Mouse (Mus musculus): ENCODE data around the gene Cd244a. TPM values are rescaled to one million over a fixed set of nuclear protein-coding genes. Genes with fewer than 3 reads are reported as not detected.

The Cd244a gene
- polyA plus RNA-seq, 1 experiment from 2014 or later, result not detected

DNA sequence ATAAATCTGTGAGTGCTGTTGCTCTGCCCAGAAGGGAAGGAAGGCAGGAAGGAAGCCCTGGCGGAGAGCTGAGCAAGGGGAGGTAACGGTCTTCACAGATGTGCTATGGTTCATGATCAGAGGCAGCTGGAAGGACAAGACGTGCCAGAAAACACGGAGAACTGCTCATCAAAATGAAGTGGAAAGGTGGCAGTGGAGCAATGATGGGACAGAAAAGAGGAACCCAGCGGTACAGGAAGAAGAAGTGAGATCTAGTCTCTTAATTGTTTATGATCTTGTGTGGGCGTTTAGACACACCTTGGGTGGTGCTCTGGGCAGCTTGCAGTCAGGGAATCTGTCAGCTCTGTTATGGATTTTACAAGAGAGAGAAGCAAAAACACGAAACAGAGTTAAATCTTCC is 7.7 kb upstream of the Cd244a start:
- Histone ChIP-seq H3K4me1 (replicated peaks; ENCODE audit: control insufficient read depth, insufficient read depth, low read length) (no peaks in the 10 kb centered on the region; the same call in 1 of the 2 replicates), H3K9ac (replicated peaks; ENCODE audit: low read depth, low read length) (no peak overlapping the region), H3K4me2 (ENCODE audit: low read length) (no peak overlapping the region), H3K9me3 (ENCODE audit: control insufficient read depth, low read length) (no peaks in the 10 kb centered on the region), H3K4me3 (replicated peaks; ENCODE audit: low read length) (no peak overlapping the region), H3K27me3 (replicated peaks; ENCODE audit: control insufficient read depth, insufficient read depth, low read length) (no peaks in the 10 kb centered on the region), H3K36me3 (ENCODE audit: control insufficient read depth, insufficient read depth) (no peaks in the 10 kb centered on the region), H3K27ac (ENCODE audit: low read length) (no peak overlapping the region)
- 84% methylated on average over 7 of the region's 7 CpGs for WGBS
- no peak for ATAC-seq

DNA sequence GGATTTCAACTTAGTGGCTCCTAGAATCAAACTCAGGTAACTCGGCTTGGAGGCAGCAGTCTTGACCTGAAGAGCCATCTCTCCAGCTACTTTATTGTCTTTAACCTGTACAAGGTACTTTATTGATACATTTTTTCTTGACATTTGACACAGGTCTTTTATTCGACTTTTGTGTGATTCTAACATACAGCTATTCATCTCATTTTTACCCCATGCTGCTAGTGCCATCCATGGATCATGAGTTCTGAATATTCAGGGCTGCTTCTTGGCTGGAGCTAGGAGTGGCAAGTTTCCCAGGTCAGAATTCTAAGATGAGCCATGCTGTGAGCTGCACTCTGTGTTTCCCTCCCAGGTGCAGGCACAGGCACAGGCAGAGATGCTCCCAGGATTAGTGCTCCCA is 6.8 kb upstream of the Cd244a start:
- Histone ChIP-seq H3K27ac (ENCODE audit: low read length) (no peak overlapping the region), H3K27me3 (replicated peaks; ENCODE audit: control insufficient read depth, insufficient read depth, low read length) (no peaks in the 10 kb centered on the region), H3K9ac (replicated peaks; ENCODE audit: low read depth, low read length) (no peak overlapping the region), H3K4me1 (replicated peaks; ENCODE audit: control insufficient read depth, insufficient read depth, low read length) (no peaks in the 10 kb centered on the region; the same call in 1 of the 2 replicates), H3K9me3 (ENCODE audit: control insufficient read depth, low read length) (no peaks in the 10 kb centered on the region), H3K4me2 (ENCODE audit: low read length) (no peak overlapping the region), H3K36me3 (ENCODE audit: control insufficient read depth, insufficient read depth) (no peaks in the 10 kb centered on the region), H3K4me3 (replicated peaks; ENCODE audit: low read length) (no peak overlapping the region)
- 80% methylated on average over 2 of the region's 2 CpGs for WGBS
- no peak for ATAC-seq

DNA sequence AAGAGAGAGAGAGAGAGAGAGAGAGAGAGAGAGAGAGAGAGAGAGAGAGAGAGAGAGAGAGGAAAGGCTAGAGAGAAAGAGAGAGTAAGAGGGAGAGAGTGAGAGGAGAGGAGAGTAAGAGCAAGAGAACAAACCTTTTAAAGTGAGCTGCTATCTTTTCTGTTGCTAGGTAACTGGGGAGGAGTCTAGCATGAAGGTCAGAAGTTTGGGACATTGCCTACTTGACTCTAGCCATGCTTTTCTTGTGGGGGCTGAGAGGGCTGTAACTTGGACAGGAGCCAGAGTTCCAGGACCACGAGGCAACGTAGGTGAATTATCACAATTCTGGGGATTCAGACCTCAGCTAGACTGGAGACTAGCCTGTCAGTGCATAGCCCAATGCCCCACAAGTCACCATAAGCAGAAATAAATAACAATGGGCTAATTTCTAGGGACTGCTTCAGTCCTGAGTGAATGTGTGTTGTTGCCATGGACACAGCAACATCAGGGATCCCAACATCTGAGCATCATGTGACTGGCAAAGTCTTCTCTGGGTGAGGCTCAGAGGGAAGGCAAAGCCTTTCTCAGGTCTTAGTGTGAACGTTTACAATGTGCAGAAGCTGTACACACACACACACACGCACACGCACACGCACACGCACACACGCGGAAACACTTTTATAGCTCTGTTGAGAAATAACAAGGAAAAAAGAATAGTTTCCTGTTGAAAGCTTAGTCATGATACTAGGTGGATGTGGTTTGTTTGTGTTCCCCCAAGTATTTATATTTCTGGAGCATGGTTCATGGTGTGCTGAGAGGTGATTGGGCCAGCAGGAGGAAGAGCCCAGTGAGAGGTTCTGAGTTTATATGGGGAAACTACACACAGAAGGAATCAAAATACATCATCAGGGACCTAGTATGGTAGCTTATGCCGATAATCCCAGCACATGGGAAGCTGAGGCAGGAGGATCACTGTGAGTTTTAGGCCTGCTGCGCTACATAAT is 5.3 kb upstream of the Cd244a start:
- ATAC-seq, result 0 out of 2 replicates have a peak, but pooled peaks have one; percentile 36
- no peaks in the 10 kb centered on the region; the same call in 1 of the 2 replicates for H3K4me1 ChIP-seq (replicated peaks; ENCODE audit: control insufficient read depth, insufficient read depth, low read length)
- WGBS, result 83% methylated on average over 11 of the region's 11 CpGs
- no peak overlapping the region for H3K27ac ChIP-seq (ENCODE audit: low read length)
- H3K4me2 ChIP-seq (ENCODE audit: low read length), result no peak overlapping the region
- no peaks in the 10 kb centered on the region for H3K36me3 ChIP-seq (ENCODE audit: control insufficient read depth, insufficient read depth)
- no peak overlapping the region for H3K4me3 ChIP-seq (replicated peaks; ENCODE audit: low read length)
- H3K9me3 ChIP-seq (ENCODE audit: control insufficient read depth, low read length), result no peaks in the 10 kb centered on the region
- no peaks in the 10 kb centered on the region for H3K27me3 ChIP-seq (replicated peaks; ENCODE audit: control insufficient read depth, insufficient read depth, low read length)
- H3K9ac ChIP-seq (replicated peaks; ENCODE audit: low read depth, low read length), result no peak overlapping the region

GRCm38 (mm10) chr1:171556366-171556765 is 2.6 kb upstream of the Cd244a start:
- WGBS, result 90% methylated on average over 2 of the region's 2 CpGs
- H3K36me3 ChIP-seq (ENCODE audit: control insufficient read depth, insufficient read depth), result no peaks in the 10 kb centered on the region
- H3K4me2 ChIP-seq (ENCODE audit: low read length), result no peak overlapping the region
- H3K27me3 ChIP-seq (replicated peaks; ENCODE audit: control insufficient read depth, insufficient read depth, low read length), result no peaks in the 10 kb centered on the region
- H3K27ac ChIP-seq (ENCODE audit: low read length), result no peak overlapping the region
- H3K4me1 ChIP-seq (replicated peaks; ENCODE audit: control insufficient read depth, insufficient read depth, low read length), result no peaks in the 10 kb centered on the region; the same call in 1 of the 2 replicates
- ATAC-seq, result no peak
- H3K9ac ChIP-seq (replicated peaks; ENCODE audit: low read depth, low read length), result no peak overlapping the region
- H3K9me3 ChIP-seq (ENCODE audit: control insufficient read depth, low read length), result no peaks in the 10 kb centered on the region
- no peak overlapping the region for H3K4me3 ChIP-seq (replicated peaks; ENCODE audit: low read length)

DNA sequence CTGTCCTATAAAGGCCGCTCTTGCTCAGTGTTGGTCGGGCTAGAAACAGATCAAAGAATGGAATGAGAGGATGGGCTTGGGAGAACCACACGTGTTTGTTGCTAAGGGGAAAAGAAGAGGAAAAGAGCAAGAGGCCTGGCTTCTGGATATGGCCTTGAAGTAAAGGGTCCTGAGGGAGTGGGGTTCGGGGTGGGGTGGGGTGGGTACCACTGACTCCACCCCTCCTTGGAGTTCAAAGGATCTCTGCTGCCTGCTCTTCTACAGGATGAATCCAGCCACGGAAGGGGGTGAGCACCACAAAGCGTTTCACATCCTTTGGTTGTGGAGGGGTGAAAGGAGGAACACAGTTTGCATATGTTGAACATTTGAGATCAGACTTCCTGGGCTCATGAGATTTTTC is 586 bp upstream of the Cd244a start:
- no peak overlapping the region for H3K4me3 ChIP-seq (replicated peaks; ENCODE audit: low read length)
- WGBS, result 79% methylated on average over 6 of the region's 6 CpGs
- no peaks in the 10 kb centered on the region for H3K9me3 ChIP-seq (ENCODE audit: control insufficient read depth, low read length)
- no peak overlapping the region for H3K9ac ChIP-seq (replicated peaks; ENCODE audit: low read depth, low read length)
- H3K4me2 ChIP-seq (ENCODE audit: low read length), result no peak overlapping the region
- no peaks in the 10 kb centered on the region for H3K27me3 ChIP-seq (replicated peaks; ENCODE audit: control insufficient read depth, insufficient read depth, low read length)
- H3K4me1 ChIP-seq (replicated peaks; ENCODE audit: control insufficient read depth, insufficient read depth, low read length), result no peaks in the 10 kb centered on the region; the same call in 1 of the 2 replicates
- H3K36me3 ChIP-seq (ENCODE audit: control insufficient read depth, insufficient read depth), result no peaks in the 10 kb centered on the region
- H3K27ac ChIP-seq (ENCODE audit: low read length), result no peak overlapping the region
- ATAC-seq, result no peak

DNA sequence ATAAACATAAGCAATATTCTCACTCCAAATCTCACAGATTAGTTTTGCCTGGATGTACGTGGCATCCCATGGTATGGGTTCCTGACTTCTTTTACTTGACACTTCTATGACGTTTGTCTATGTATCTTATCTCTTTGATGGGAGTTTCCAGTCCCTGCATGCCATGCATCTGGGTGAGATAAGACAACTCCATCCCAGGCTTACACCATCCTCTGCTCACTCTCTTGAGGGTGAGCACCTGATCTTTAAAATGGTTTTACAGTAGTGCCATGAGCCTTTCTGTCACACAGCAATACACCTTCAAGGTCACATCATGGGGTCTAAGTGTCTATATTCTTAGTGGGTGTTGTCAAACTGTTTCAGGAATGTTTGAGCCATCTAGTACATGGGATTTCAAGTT is 1.3 kb downstream of the Cd244a start:
- H3K27me3 ChIP-seq (replicated peaks; ENCODE audit: control insufficient read depth, insufficient read depth, low read length), result no peaks in the 10 kb centered on the region
- no peaks in the 10 kb centered on the region for H3K4me1 ChIP-seq (replicated peaks; ENCODE audit: control insufficient read depth, insufficient read depth, low read length)
- no peaks in the 10 kb centered on the region for H3K36me3 ChIP-seq (ENCODE audit: control insufficient read depth, insufficient read depth)
- H3K27ac ChIP-seq (ENCODE audit: low read length), result no peak overlapping the region
- H3K4me3 ChIP-seq (replicated peaks; ENCODE audit: low read length), result no peak overlapping the region
- no peak overlapping the region for H3K4me2 ChIP-seq (ENCODE audit: low read length)
- no peaks in the 10 kb centered on the region for H3K9me3 ChIP-seq (ENCODE audit: control insufficient read depth, low read length)
- no peak for ATAC-seq
- no peak overlapping the region for H3K9ac ChIP-seq (replicated peaks; ENCODE audit: low read depth, low read length)
- 83% methylated on average over 2 of the region's 2 CpGs for WGBS

- no peak overlapping the region for H3K4me3 ChIP-seq (replicated peaks; ENCODE audit: low read length)
- no peaks in the 10 kb centered on the region for H3K36me3 ChIP-seq (ENCODE audit: control insufficient read depth, insufficient read depth)
- ATAC-seq, result no peak
- 50% methylated on average over 1 of the region's 1 CpGs for WGBS
- H3K4me2 ChIP-seq (ENCODE audit: low read length), result no peak overlapping the region
- H3K4me1 ChIP-seq (replicated peaks; ENCODE audit: control insufficient read depth, insufficient read depth, low read length), result no peaks in the 10 kb centered on the region
- no peaks in the 10 kb centered on the region for H3K27me3 ChIP-seq (replicated peaks; ENCODE audit: control insufficient read depth, insufficient read depth, low read length)
- no peak overlapping the region for H3K9ac ChIP-seq (replicated peaks; ENCODE audit: low read depth, low read length)
- H3K27ac ChIP-seq (ENCODE audit: low read length), result no peak overlapping the region
- no peaks in the 10 kb centered on the region for H3K9me3 ChIP-seq (ENCODE audit: control insufficient read depth, low read length)
Observed at GRCm38 (mm10) chr1:171561200-171561599, 2.2 kb downstream of the Cd244a start.

DNA sequence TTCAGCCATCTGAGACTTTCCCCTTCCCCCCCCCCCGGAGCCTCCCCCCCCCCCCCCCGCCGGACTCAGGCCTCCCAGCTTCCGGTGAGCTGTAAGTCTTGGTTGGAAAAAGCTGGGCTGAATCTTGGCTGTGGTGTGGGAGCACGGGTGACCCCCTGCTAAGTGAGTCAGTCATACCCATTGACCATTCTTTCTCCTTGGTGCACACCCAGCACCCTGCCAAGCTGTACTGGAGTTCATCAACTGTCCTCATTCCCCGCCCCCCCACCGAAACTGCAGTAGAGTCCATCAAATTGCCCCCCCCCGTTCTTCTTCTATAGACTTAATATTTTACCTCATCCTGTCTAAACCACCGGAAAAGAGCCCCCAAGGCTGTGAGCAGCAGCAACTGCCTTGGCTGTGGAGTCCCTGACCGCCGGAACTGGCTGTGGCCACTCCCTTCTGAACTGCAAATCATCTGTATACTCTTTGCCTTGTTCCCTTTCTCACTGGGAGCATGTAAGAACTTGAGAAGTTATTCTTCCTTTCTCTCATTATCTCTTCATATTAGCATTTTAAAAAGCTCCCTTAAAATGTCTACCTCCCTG is 2.7 kb downstream of the Cd244a start:
- no peak overlapping the region for H3K4me3 ChIP-seq (replicated peaks; ENCODE audit: low read length)
- H3K27me3 ChIP-seq (replicated peaks; ENCODE audit: control insufficient read depth, insufficient read depth, low read length), result no peaks in the 10 kb centered on the region
- H3K4me1 ChIP-seq (replicated peaks; ENCODE audit: control insufficient read depth, insufficient read depth, low read length), result no peaks in the 10 kb centered on the region
- no peak for ATAC-seq
- no peak overlapping the region for H3K9ac ChIP-seq (replicated peaks; ENCODE audit: low read depth, low read length)
- WGBS, result 69% methylated on average over 8 of the region's 11 CpGs
- no peaks in the 10 kb centered on the region for H3K9me3 ChIP-seq (ENCODE audit: control insufficient read depth, low read length)
- no peak overlapping the region for H3K27ac ChIP-seq (ENCODE audit: low read length)
- no peaks in the 10 kb centered on the region for H3K36me3 ChIP-seq (ENCODE audit: control insufficient read depth, insufficient read depth)
- no peak overlapping the region for H3K4me2 ChIP-seq (ENCODE audit: low read length)

DNA sequence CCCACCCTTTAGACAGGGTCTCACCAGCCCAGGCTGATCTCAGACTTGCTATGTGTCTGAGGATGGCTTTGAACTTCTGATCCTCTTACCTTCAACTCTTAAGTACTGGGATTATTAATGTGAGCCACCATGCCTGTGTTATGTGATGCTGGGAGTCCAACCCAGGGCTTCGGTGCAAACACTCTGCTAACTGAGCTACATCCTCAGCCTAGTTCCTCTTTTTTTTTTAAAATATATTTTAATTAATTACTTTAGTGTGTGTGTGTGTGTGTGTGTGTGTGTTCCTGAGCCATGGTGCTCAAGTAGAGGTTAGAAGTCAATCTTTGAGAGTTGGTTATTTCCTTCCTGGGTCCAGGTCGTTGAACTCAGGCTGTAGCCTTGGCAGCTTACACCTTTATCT is 4.0 kb downstream of the Cd244a start:
- H3K36me3 ChIP-seq (ENCODE audit: control insufficient read depth, insufficient read depth), result no peaks in the 10 kb centered on the region
- no peak overlapping the region for H3K4me2 ChIP-seq (ENCODE audit: low read length)
- no peaks in the 10 kb centered on the region for H3K4me1 ChIP-seq (replicated peaks; ENCODE audit: control insufficient read depth, insufficient read depth, low read length)
- no peaks in the 10 kb centered on the region for H3K27me3 ChIP-seq (replicated peaks; ENCODE audit: control insufficient read depth, insufficient read depth, low read length)
- H3K9me3 ChIP-seq (ENCODE audit: control insufficient read depth, low read length), result no peaks in the 10 kb centered on the region
- H3K9ac ChIP-seq (replicated peaks; ENCODE audit: low read depth, low read length), result no peak overlapping the region
- no peak overlapping the region for H3K27ac ChIP-seq (ENCODE audit: low read length)
- no peak overlapping the region for H3K4me3 ChIP-seq (replicated peaks; ENCODE audit: low read length)
- WGBS, result 84% methylated on average over 2 of the region's 2 CpGs
- no peak for ATAC-seq

All from forebrain, embryonic 16.5 days (tissue).